Mouse (Mus musculus) heart, embryonic 16.5 days (tissue): ENCODE results near the gene Hes5. TPM values are rescaled to one million over a fixed set of nuclear protein-coding genes. Genes with fewer than 3 reads are reported as not detected.

ENCODE experiments used
- ATAC-seq: fragments of 200-750 bp; cut with Nextera tagmentation; replicated peaks from 2 replicates; pipeline ENCODE4 v1.8.0; 2017; ENCODE audit warnings: moderate number of reproducible peaks; ENCODE audit not compliant: insufficient read depth, low FRiP score; ENCODE audit errors: extremely low read depth
- H3K27ac ChIP-seq: fragments of 300-500 bp; sonication (generic); 2 replicates; pipeline ENCODE4 v1.5.1; 2014; ENCODE audit warnings: mild to moderate bottlenecking, low read length, control low read depth, moderate library complexity
- H3K27me3 ChIP-seq: fragments of 300-500 bp; sonication (generic); 2 replicates; pipeline ENCODE4 v1.6.1; 2014; ENCODE audit warnings: low read length, mixed read lengths; ENCODE audit not compliant: control insufficient read depth, insufficient read depth
- H3K36me3 ChIP-seq: fragments of 300-500 bp; sonication (generic); 2 replicates; pipeline ENCODE4 v1.6.1; 2014; ENCODE audit not compliant: control insufficient read depth, insufficient read depth
- H3K4me1 ChIP-seq: fragments of 300-500 bp; sonication (generic); 2 replicates; pipeline ENCODE4 v1.6.1; 2014; ENCODE audit warnings: low read length, mixed read lengths; ENCODE audit not compliant: control insufficient read depth, insufficient read depth
- H3K4me2 ChIP-seq: fragments of 300-500 bp; sonication (generic); 2 replicates; pipeline ENCODE4 v1.6.1; 2014; ENCODE audit warnings: low read depth, mild to moderate bottlenecking, control low read depth, low read length
- H3K4me3 ChIP-seq: fragments of 300-500 bp; sonication (generic); 2 replicates; pipeline ENCODE4 v1.5.1; 2014; ENCODE audit warnings: mild to moderate bottlenecking, control low read depth, low read length
- H3K9ac ChIP-seq: fragments of 300-500 bp; sonication (generic); 2 replicates; pipeline ENCODE4 v1.6.1; 2014; ENCODE audit warnings: low read length, control low read depth
- H3K9me3 ChIP-seq: fragments of 300-500 bp; sonication (generic); replicated peaks from 2 replicates; pipeline ENCODE4 v1.6.1; 2016; ENCODE audit warnings: low read length; ENCODE audit not compliant: control insufficient read depth
- WGBS: fragments of 180-500 bp; shearing (Covaris S2); extraction: QIAGEN DNeasy Blood & Tissue Kit; methylation state at CpG from one replicate; pipeline ENCODE4 v1.1.7; 2014; 5-methylcytosine and 5-hydroxymethylcytosine counted together
- polyA plus RNA-seq: library from polyadenylated mRNA; unstranded; fragments of >200 nt; fragmentation: Nextera tagmentation; extraction: Ambion mirVana; gene quantifications from 2 replicates; pipeline ENCODE4 v1.2.1, GENCODE M21; 2015

Hes5 gene
- polyA plus RNA-seq, 1 experiment from 2014 or later: 0.29 TPM

DNA sequence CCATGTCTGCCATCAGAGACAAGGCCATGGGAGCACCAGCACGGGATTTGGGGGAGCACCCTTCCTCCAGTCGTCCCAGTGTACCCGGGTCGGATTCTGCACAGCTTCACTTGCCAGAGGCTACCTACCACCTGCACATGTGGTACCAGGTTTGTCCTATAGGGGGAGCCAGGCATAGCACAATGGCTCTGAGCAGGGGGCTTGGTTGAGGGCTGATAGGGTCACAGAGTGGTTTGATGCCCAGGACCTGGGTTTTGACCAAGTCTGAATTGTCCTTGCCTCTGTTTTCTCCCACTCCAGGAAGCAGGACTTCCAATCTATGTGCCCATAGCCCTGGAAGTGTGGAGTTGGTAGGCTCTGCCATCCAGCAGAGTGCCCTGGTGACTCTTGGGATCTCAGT, 35.3 kb upstream of the Hes5 start:
- no peaks in the 10 kb centered on the region for H3K27me3 ChIP-seq
- WGBS: 51% methylated on average over 4 of the region's 4 CpGs
- H3K4me2 ChIP-seq: no peak overlapping the region
- H3K36me3 ChIP-seq: no peaks in the 10 kb centered on the region
- H3K4me1 ChIP-seq: peaks cover 2% of the 10 kb centered on the region
- no peak overlapping the region for H3K4me3 ChIP-seq
- no peak for ATAC-seq
- no peak overlapping the region for H3K9ac ChIP-seq
- no peaks in the 10 kb centered on the region for H3K9me3 ChIP-seq
- no peak overlapping the region for H3K27ac ChIP-seq

DNA sequence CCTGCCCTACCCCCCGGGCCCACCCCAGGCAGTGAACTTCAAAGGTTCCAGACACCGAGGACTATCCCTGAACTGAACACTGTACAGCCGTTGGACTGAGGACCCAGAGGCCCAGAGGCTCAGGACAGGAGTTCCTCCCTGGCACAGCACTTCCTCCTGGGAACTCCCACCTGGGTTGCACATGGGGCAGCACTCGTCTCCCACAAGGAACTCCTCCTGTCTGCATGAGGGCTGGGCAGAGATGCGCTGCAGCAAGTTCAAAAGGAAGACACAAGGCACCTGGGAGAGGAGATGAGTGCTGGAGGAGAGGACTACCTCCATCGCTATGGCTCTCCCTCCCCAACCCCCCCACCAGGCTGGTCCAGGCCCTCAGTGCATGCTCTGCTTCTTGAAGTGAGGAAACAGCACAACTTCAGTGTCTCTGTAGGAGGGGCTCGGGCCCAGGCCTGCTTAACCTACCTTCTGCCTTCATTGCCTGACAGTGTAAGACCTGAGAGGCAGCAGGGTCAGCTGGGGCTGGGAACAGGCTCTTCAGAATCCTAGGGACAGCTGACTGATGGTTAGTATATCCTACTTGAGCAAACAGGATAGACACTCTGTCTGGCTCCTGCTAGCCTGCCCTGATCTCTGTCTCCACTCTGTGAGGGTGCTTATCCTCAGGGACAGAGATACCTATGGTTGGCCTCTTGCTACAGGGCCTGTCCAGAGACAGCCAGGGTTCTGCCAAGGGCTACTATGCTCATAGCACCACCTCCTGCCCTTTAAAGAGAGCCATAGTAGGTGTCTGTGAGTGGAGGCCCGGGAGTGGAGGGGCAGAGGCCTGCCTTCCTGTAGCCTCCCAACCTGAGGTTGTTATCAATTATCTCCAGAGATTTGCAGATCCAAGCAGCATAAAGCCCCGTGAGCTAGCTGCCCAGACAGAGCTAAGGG, 33.5 kb upstream of the Hes5 start:
- ATAC-seq: no peak; the same call in 1 of the 2 replicates
- H3K27ac ChIP-seq: peak overlapping the region; percentile 52
- H3K27me3 ChIP-seq: no peaks in the 10 kb centered on the region
- H3K9ac ChIP-seq: peak overlapping the region; percentile 49
- no peaks in the 10 kb centered on the region for H3K9me3 ChIP-seq
- peak overlapping the region; percentile 27 for H3K4me3 ChIP-seq
- peak overlapping the region; percentile 54 for H3K4me2 ChIP-seq
- WGBS: 52% methylated on average over 9 of the region's 9 CpGs
- no peaks in the 10 kb centered on the region for H3K36me3 ChIP-seq
- H3K4me1 ChIP-seq: peaks cover 2% of the 10 kb centered on the region

DNA sequence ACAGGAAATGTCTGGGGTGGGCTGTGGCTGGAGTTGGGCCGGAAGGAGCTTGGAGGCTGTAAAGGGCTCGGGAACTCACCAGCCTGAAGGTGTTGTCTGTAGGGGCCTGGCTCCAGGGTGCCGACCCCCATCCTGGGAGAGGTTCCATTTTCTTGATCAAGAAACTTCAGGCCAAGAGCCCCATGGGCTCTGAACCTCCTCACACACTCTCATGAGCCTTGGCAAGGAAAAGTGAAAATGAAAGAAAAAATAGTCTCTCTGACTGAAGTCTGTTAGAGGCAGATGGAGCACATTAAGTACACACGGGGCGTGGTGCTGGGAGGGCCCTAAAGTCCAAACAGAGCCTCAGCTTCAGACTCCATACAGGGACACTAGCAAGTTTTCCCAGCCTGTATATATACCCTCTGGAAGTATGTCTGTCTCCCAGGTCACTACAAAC, 32.8 kb upstream of the Hes5 start:
- Histone ChIP-seq H3K4me2 (peak overlapping the region; percentile 54), H3K4me1 (peaks cover 2% of the 10 kb centered on the region), H3K9ac (peak overlapping the region; percentile 49), H3K9me3 (no peaks in the 10 kb centered on the region), H3K36me3 (no peaks in the 10 kb centered on the region), H3K27ac (peak overlapping the region; percentile 52), H3K4me3 (peak overlapping the region; percentile 27), H3K27me3 (no peaks in the 10 kb centered on the region)
- 30% methylated on average over 5 of the region's 5 CpGs for WGBS
- ATAC-seq: no peak

DNA sequence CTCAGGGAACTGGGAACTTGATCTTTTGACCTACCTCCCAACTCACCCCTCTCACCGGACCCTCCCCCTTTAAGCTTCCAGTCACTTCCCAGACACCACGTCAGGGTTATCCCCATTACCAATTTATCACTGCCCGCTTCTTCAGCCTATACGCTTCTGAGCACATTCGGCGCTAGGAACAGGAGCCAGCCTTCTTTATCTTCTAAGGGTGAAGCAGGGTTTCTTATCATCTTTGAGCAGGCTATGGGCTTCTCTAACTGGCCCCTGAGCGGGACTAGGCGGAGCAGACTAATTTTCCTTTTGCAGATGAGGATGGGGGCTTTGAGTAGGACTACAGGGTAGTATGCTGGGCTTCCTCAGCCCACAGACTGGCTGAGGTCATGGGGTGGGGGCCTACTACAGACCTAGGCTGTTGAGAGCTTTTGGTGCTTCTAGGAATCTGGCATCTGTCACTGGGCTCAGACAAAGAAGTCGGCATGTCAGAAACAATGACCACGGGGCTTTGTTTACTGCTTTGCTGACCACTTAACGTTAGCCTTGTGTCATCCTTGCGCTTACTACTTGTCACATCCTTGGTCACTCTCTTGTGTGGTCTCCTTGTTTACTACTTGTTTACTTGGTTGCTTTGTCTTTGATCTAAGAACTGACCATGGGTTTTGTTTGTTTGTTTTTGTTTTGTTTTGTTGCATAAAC, 32.2 kb upstream of the Hes5 start, which contains the start of gene Tnfrsf14:
Tnfrsf14 (minus strand) TSS at position 169 of the 693 bp plus-strand sequence.
- no peaks in the 10 kb centered on the region for H3K36me3 ChIP-seq
- 31% methylated on average over 12 of the region's 12 CpGs for WGBS
- peak within 1 kb of the TSS; percentile 52 for H3K27ac ChIP-seq
- H3K27me3 ChIP-seq: no peaks in the 10 kb centered on the region
- peak within 1 kb of the TSS; percentile 49 for H3K9ac ChIP-seq
- H3K4me2 ChIP-seq: peak within 1 kb of the TSS; percentile 54
- H3K9me3 ChIP-seq: no peaks in the 10 kb centered on the region
- no peak for ATAC-seq
- H3K4me3 ChIP-seq: peak within 1 kb of the TSS; percentile 27
- peaks cover 2% of the 10 kb centered on the region for H3K4me1 ChIP-seq

DNA sequence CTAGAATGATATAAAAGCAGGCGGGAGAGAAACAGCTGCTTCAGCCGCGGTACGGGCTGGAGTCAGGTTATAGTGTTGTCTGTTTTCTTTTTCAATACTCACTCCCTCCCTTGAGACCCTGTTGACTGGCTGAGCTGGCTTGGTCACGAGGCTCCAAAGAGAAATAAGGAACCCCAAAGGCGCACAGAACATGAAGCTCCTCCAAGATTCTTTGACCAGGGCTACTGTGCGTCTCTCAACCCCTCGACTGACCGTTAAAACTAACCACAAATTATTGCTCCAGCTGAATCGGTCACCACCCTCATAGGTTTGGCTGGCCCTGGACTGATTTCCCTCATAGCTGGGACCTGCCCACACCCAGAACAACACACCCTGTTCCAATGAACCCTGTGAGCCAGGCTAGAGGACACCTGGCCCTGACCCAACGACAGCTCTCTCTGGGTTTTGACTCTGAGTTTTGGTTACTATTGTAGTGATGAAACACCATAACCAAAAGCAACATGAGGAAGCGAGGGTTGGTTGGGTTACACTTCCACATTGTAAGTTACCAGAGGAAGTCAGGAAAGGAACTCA, 31.5 kb upstream of the Hes5 start:
- no peak for ATAC-seq
- WGBS: 75% methylated on average over 12 of the region's 12 CpGs

DNA sequence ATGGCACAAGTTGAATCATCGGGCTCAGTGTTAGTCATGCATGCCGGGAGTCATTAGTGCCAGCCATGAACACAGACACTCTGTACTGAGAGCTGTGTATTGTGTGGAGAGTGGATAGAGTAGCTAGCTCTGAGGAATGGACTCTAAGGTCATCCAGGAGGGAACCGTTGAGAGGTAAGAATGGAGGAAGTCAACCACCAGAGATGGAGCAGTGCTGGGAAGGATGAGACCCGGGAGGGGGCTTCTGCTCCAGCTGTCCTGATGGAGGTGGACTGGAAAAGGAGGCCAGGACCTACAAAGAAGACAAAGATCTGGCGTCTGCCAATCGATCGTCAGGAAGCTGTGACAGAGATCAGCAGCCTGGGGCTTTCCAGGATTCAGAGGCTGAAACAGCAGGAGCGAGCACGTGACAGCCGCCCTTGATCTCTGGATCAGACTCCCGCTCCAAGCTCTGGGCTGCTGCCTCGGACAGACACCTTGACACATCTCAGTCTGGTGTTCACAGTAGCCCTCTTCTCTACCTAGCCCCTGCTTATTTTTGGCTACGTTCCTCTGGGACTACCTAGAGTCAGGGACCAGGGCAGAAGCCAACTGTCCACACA, 27.3 kb upstream of the Hes5 start:
- no peak for ATAC-seq
- WGBS: 41% methylated on average over 13 of the region's 13 CpGs

More for the DNA sequence above, 31.5 kb upstream of the Hes5 start:
- Histone ChIP-seq H3K27ac (no peak overlapping the region), H3K4me2 (no peak overlapping the region), H3K27me3 (0 out of 2 replicates have a peak, but pooled peaks cover 2% of the 10 kb centered on the region), H3K4me1 (peaks cover 2% of the 10 kb centered on the region), H3K9me3 (no peaks in the 10 kb centered on the region), H3K4me3 (no peak overlapping the region), H3K36me3 (no peaks in the 10 kb centered on the region), H3K9ac (no peak overlapping the region)

DNA sequence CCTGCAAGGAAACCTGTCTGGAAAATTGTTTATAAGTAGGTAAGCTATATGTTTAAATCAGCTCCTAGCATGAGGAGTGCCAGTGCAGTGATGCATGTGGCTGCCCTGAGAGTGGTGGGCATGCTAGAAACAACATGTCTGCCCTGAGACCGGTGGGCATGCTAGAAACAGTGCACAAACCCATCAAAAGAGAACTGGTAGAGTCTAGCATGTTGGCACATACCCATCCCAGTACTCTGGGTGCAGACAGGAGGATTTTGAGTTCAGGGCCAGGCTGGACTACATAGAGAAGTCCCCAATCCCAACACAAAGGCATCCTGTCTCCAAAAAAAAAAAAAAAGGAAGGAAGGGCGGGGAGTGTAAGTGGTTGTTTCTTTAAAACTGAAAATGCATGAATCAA, 25.9 kb upstream of the Hes5 start:
- H3K27ac ChIP-seq: no peak overlapping the region
- no peak for ATAC-seq
- no peak overlapping the region for H3K9ac ChIP-seq
- H3K9me3 ChIP-seq: no peaks in the 10 kb centered on the region
- no peak overlapping the region for H3K4me3 ChIP-seq
- no peaks in the 10 kb centered on the region for H3K4me1 ChIP-seq
- WGBS: 81% methylated on average over 2 of the region's 2 CpGs
- H3K36me3 ChIP-seq: no peaks in the 10 kb centered on the region
- no peak overlapping the region for H3K4me2 ChIP-seq
- 0 out of 2 replicates have a peak, but pooled peaks cover 2% of the 10 kb centered on the region for H3K27me3 ChIP-seq

More for the DNA sequence above, 27.3 kb upstream of the Hes5 start:
- 0 out of 2 replicates have a peak, but pooled peaks cover 2% of the 10 kb centered on the region for H3K27me3 ChIP-seq
- H3K4me2 ChIP-seq: no peak overlapping the region
- H3K4me1 ChIP-seq: peaks cover 2% of the 10 kb centered on the region; the same call in 1 of the 2 replicates
- H3K4me3 ChIP-seq: no peak overlapping the region
- no peak overlapping the region for H3K27ac ChIP-seq
- H3K36me3 ChIP-seq: no peaks in the 10 kb centered on the region
- no peak overlapping the region for H3K9ac ChIP-seq
- H3K9me3 ChIP-seq: no peaks in the 10 kb centered on the region

DNA sequence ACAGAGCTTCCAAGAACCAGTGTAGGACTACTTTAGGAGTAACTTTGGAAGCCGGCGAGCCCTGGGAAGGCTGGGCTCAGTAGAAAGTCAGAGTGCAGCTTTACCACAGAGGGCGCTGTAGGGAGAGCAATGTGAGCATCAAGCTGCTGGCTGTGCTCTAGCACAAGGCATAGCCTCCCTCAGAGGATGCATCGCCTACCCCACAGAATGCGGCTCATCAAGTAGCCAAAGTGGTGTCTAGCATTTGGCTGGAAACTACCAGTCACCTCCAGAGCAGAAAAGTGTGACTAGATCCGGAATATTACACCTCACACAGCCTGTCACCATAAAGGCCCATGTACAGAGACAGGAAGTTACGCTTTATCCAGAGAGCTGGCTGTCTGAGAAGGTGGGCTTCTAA, 24.9 kb upstream of the Hes5 start:
- no peak overlapping the region for H3K9ac ChIP-seq
- 0 out of 2 replicates have a peak, but pooled peaks cover 2% of the 10 kb centered on the region for H3K27me3 ChIP-seq
- H3K4me1 ChIP-seq: no peaks in the 10 kb centered on the region
- H3K27ac ChIP-seq: no peak overlapping the region
- 69% methylated on average over 7 of the region's 7 CpGs for WGBS
- no peak overlapping the region for H3K4me3 ChIP-seq
- no peak for ATAC-seq
- H3K9me3 ChIP-seq: no peaks in the 10 kb centered on the region
- H3K4me2 ChIP-seq: no peak overlapping the region
- H3K36me3 ChIP-seq: no peaks in the 10 kb centered on the region
